Mouse (Mus musculus) cortical plate, adult 2 months (tissue): Measurements from ENCODE around the gene Pgk2. TPM values are rescaled to one million over a fixed set of nuclear protein-coding genes. Genes with fewer than 3 reads are reported as not detected.
"Not testable (repeated sequence)": the region's sequence is repeated elsewhere in the genome, so short reads cannot be mapped to it uniquely, and the experiment has no call there.

Experiments used
- H3K27ac ChIP-seq: fragments of 200-500 bp; 2 replicates; pipeline ENCODE4 v1.5.1; 2012; ENCODE audit warnings: low read length, control low read depth, inconsistent platforms; ENCODE audit not compliant: insufficient read depth
- H3K4me1 ChIP-seq: fragments of 200-500 bp; 2 replicates; pipeline ENCODE4 v1.6.1; 2011; ENCODE audit warnings: low read length; ENCODE audit not compliant: control insufficient read depth, insufficient read depth
- H3K4me3 ChIP-seq: fragments of 200-500 bp; 2 replicates; pipeline ENCODE4 v1.5.1; 2011; ENCODE audit warnings: mild to moderate bottlenecking, low read length, control low read depth; ENCODE audit not compliant: insufficient read depth
- CTCF ChIP-seq: fragments of 200-500 bp; IDR thresholded peaks from 2 replicates; pipeline ENCODE4 v1.5.1; 2011; ENCODE audit warnings: mild to moderate bottlenecking, control low read depth, low read length; ENCODE audit not compliant: insufficient read depth; ENCODE audit errors: extremely low read depth
- POLR2A ChIP-seq: fragments of 200-500 bp; IDR thresholded peaks from 2 replicates; pipeline ENCODE4 v1.6.1; 2011; ENCODE audit warnings: mild to moderate bottlenecking, low read length, control low read depth; ENCODE audit not compliant: insufficient read depth; ENCODE audit errors: extremely low read depth
- polyA plus RNA-seq: library from polyadenylated mRNA; depleted of rRNA; stranded (reverse); fragments of >200 nt; gene quantifications from 2 replicates; pipeline ENCODE4 v1.2.3, GENCODE M21; 2012; rRNA removed

Gene Pgk2
- polyA plus RNA-seq = not detected in 2 replicates

GRCm38 (mm10) chr17:40208540-40208939, at the start of gene Pgk2:
Pgk2 (minus strand) TSS chr17:40208640.
- no peak within 1 kb of the TSS for H3K27ac ChIP-seq
- no peaks in the 10 kb centered on the region for H3K4me1 ChIP-seq
- TF ChIP-seq POLR2A = no peak
- no peak for TF ChIP-seq CTCF
- H3K4me3 ChIP-seq = no peak within 1 kb of the TSS

GRCm38 (mm10) chr17:40252487-40252886, 44.0 kb upstream of the Pgk2 start:
- no peak overlapping the region for H3K27ac ChIP-seq
- H3K4me1 ChIP-seq = no peaks in the 10 kb centered on the region
- no peak overlapping the region for H3K4me3 ChIP-seq
- TF ChIP-seq CTCF = no peak
- no peak for TF ChIP-seq POLR2A

- no peak for TF ChIP-seq CTCF
- no peak for TF ChIP-seq POLR2A
- Histone ChIP-seq H3K27ac (no peak within 1 kb of the TSS), H3K4me3 (no peak within 1 kb of the TSS)
Observed at GRCm38 (mm10) chr17:40242135-40242534, 33.7 kb upstream of the Pgk2 start, which contains the start of gene Crisp3. Crisp3 (minus strand) TSS chr17:40242288.

GRCm38 (mm10) chr17:40201803-40202202, 6.6 kb downstream of the Pgk2 start:
- not testable (repeated sequence) for H3K4me3 ChIP-seq, H3K4me1 ChIP-seq, H3K27ac ChIP-seq

More at GRCm38 (mm10) chr17:40242135-40242534, 33.7 kb upstream of the Pgk2 start, which contains the start of gene Crisp3:
- H3K4me1 ChIP-seq = no peaks in the 10 kb centered on the region

- not testable (repeated sequence) for H3K27ac ChIP-seq, H3K4me1 ChIP-seq, H3K4me3 ChIP-seq
Observed at GRCm38 (mm10) chr17:40190192-40190591, 18.2 kb downstream of the Pgk2 start.

- H3K4me3 ChIP-seq, H3K4me1 ChIP-seq, H3K27ac ChIP-seq: not testable (repeated sequence)
Observed at GRCm38 (mm10) chr17:40157729-40158359, 50.6 kb downstream of the Pgk2 start.

Other genes starting within 250 kb of the Pgk2 start
- not detected in 2 replicates for gene AC192777.2, start 113.2 kb downstream of the Pgk2 start, polyA plus RNA-seq
- not detected in 2 replicates for gene Crisp3, start 33.6 kb upstream of the Pgk2 start, polyA plus RNA-seq
- gene Crisp1, start 110.6 kb upstream of the Pgk2 start, polyA plus RNA-seq = not detected in 2 replicates